Mouse (Mus musculus) thymus, adult 2 months (tissue): ENCODE data around the gene Stk40.
"Not testable (repeated sequence)": the region's sequence is repeated elsewhere in the genome, so short reads cannot be mapped to it uniquely, and the experiment has no call there.

Experiments used
- CTCF ChIP-seq: fragments of 200-500 bp; IDR thresholded peaks from 2 replicates; pipeline ENCODE4 v1.5.1; 2012; ENCODE audit warnings: mild to moderate bottlenecking, control low read depth, low read length, moderate library complexity, borderline replicate concordance; ENCODE audit not compliant: control insufficient read depth, poor library complexity, insufficient read depth; ENCODE audit errors: extremely low read depth
- POLR2A ChIP-seq: fragments of 200-500 bp; IDR thresholded peaks from 2 replicates; pipeline ENCODE4 v1.6.1; 2012; ENCODE audit warnings: mild to moderate bottlenecking, low read length, control low read depth, moderate library complexity; ENCODE audit not compliant: control insufficient read depth, poor library complexity, insufficient read depth; ENCODE audit errors: extremely low read depth

DNA sequence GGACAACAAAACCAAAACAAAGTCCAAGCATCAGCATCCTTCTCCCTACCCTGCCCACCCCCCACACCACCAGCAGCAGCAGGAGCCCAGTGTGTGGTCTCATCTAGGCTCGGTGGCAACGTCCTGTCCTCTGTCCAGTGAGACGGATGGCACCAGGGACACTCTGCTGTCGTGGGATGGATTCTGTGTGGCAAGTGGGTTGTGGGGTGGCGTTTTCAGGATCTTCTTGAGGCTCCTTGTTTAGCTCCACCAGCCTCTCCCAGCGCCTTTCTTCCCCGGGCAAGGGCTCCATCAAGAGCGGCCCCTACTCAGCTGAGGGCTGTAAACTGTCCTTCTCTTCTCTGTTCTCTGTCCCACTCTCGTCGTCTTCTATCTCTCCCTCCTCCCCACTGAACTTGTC lies 61.3 kb downstream of the Stk40 start:
- TF ChIP-seq POLR2A, CTCF: not testable (repeated sequence)
